Mouse (Mus musculus) left cerebral cortex, adult 8-10 months (tissue): Measurements from ENCODE around the gene Calm3. TPM values are rescaled to one million over a fixed set of nuclear protein-coding genes. Genes with fewer than 3 reads are reported as not detected.

Experiments used
- total RNA-seq, 4 experiments: library from RNA; stranded (reverse); gene quantifications; 2 replicates each; pipeline ENCODE4 v1.2.4; 2022

Gene Calm3
- total RNA-seq, 4 experiments from 2014 or later, result 1,595 to 1,874 (median 1,737) TPM

Other genes with a start within 250 kb of the Calm3 start
- gene Ceacam15, start 248.4 kb downstream of the Calm3 start, total RNA-seq, result not detected
- under 1 TPM in 2 of 4 experiments, not detected in 2; 0.23 to 0.28 TPM for gene Ceacam9, start 202.2 kb downstream of the Calm3 start, total RNA-seq
- gene Ap2s1, start 185.7 kb downstream of the Calm3 start, total RNA-seq, result 100 to 1,000 TPM; 244 to 255 (median 248) TPM
- gene Slc1a5, start 142.8 kb downstream of the Calm3 start, total RNA-seq, result 1 to 10 TPM; 4.3 to 7.4 (median 7.0) TPM
- gene Strn4, start 108.2 kb downstream of the Calm3 start, total RNA-seq, result 100 to 1,000 TPM; 205 to 269 (median 250) TPM
- 10 to 100 TPM; 49.6 to 68.2 (median 56.9) TPM for gene Fkrp, start 107.4 kb downstream of the Calm3 start, total RNA-seq
- gene Prkd2, start 81.2 kb downstream of the Calm3 start, total RNA-seq, result 1 to 10 TPM; 4.2 to 6.8 (median 5.5) TPM
- gene Dact3, start 48.8 kb downstream of the Calm3 start, total RNA-seq, result 100 to 1,000 TPM; 163 to 169 (median 166) TPM
- gene Gng8, start 32.3 kb downstream of the Calm3 start, total RNA-seq, result 1 to 10 TPM; 2.1 to 3.5 (median 3.5) TPM
- under 1 TPM in 3 of 4 experiments, not detected in 1; 0.11 to 0.16 (median 0.13) TPM for gene Ptgir, start 17.6 kb downstream of the Calm3 start, total RNA-seq
- 100 to 1,000 TPM; 270 to 304 (median 294) TPM for gene Pnmal2, start 20.6 kb upstream of the Calm3 start, total RNA-seq
- gene Pnmal1, start 35.6 kb upstream of the Calm3 start, total RNA-seq, result 100 to 1,000 TPM; 101 to 107 (median 104) TPM
- gene Gm42372, start 59.0 kb upstream of the Calm3 start, total RNA-seq, result 10 to 100 TPM; 60.8 to 66.8 (median 62.2) TPM
- 1 to 10 TPM; 1.9 to 2.3 (median 2.1) TPM for gene Ccdc8, start 68.6 kb upstream of the Calm3 start, total RNA-seq
- 100 to 1,000 TPM; 149 to 165 (median 157) TPM for gene Ppp5c, start 103.8 kb upstream of the Calm3 start, total RNA-seq
- 10 to 100 TPM in 1 of 4 experiments, 1 to 10 TPM in 3; 5.9 to 11.5 (median 8.9) TPM for gene Hif3a, start 138.3 kb upstream of the Calm3 start, total RNA-seq
- gene Psg16, start 149.9 kb upstream of the Calm3 start, total RNA-seq, result 1 to 10 TPM; 4.4 to 6.5 (median 5.5) TPM
- gene Ceacam3, start 226.2 kb upstream of the Calm3 start, total RNA-seq, result not detected